Mouse (Mus musculus): ENCODE data around the gene Saysd1.

GRCm38 (mm10) chr14:20180304-20180703, 42.0 kb upstream of the Saysd1 start:
- TF ChIP-seq HCFC1 (IDR thresholded peaks at IDR 0.05; ENCODE audit: borderline replicate concordance, insufficient read depth, low read length): no peak
- TF ChIP-seq CHD2 (IDR thresholded peaks at IDR 0.05; ENCODE audit: low read depth, low read length): no peak
- TF ChIP-seq MAFK (IDR thresholded peaks at IDR 0.05; ENCODE audit: insufficient read depth, low read depth, low read length): no peak
- TF ChIP-seq ZNF384 (IDR thresholded peaks at IDR 0.05; ENCODE audit: low read depth, low read length): no peak
- TF ChIP-seq ZC3H11A (IDR thresholded peaks at IDR 0.05; ENCODE audit: borderline replicate concordance, low read depth, low read length): no peak

All from ES-E14 (cell line).